Mouse (Mus musculus) embryo, embryonic 9.5 days (tissue): ENCODE measurements around the gene Tnfrsf14.
A peak's percentile ranks its signal among the peaks of the same experiment; 100 is the strongest.

Experiments used
- DNase-seq: peaks from one replicate; pipeline ENCODE4 v3.0.0-alpha.2; 2017; ENCODE audit errors: extremely low spot score

Tnfrsf14 gene

DNA sequence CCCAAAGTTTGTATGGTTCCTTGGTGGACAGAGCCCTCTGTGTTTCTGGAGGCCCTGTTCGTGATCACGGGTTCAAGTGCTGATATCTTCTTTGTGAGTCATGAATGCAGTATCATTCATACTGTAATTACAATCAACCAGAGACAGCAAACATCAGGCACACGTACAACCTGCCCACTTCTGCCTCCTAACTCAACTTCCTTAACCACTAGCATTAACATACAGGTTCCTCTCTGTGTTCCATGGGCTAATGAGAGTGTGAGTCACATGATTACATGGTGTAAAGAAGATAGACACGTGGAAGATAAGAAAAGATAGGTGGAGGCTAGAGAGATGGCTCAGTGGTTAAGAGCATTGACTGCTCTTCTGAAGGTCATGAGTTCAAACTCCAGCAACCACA, 11.7 kb downstream of the Tnfrsf14 start:
- no peak for DNase-seq

DNA sequence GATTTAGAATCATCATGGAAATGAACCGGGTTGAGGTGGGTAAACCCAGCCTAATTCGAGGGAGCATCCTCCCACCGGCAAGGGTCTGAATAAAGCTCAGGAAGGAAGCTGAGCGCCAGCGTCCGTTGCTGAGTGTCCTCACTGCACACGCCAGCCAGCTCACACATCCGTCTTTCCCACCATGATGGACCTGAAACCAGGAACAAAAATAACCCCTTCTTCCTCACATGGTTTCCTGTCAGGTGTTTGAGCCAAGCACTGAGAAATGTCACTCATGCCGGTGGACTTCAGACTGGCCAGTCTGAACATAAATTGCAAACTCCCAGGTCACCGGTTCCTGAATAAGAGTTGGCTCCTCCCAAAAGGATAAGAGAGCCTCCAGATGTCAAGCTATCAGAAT, 13.1 kb downstream of the Tnfrsf14 start:
- DNase-seq: no peak

DNA sequence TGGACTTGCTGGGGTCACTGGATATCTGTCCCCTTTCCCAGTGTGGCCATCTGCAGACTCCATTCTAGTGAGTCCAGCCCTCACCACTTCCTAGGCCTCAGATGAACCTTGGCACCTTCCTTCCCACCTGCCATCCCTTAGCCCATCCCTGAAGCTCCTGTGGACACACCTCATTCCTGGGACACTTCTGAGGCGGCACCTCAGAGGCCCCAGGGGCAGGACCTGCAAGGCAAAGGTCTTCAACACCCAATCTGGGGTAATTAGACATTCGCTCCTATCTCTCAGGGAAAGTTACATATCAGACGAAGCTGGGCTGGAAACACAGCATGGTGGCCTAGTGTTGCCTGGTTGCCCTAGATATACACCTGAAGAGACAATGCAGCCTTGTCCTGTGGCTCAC, 13.7 kb downstream of the Tnfrsf14 start:
- DNase-seq: no peak

DNA sequence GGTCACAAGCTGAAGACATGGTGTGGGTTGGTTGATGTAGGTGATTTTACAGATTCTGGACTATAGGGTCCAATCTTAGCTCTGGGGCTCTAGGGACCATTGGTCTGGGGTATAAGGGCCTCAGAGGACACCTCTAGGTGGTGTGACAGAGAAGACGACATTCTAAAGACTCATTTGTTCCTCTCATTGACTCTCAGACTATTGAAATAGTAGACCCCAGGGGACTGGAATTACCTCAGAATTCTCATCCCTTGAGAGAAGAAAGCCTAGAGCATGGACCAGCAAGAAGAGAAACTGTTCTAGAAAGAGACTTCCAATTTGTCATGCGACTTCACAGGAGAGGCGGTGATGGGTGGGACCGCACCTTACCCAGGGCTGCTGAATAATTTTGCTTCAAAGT, 14.1 kb downstream of the Tnfrsf14 start:
- DNase-seq: no peak

- no peak for DNase-seq
Measured at GRCm38 (mm10) chr4:154913845-154914244, 14.5 kb downstream of the Tnfrsf14 start.

- DNase-seq: no peak
Measured at GRCm38 (mm10) chr4:154911644-154912043, 16.7 kb downstream of the Tnfrsf14 start.

- no peak for DNase-seq
Measured at GRCm38 (mm10) chr4:154910606-154911522, 17.5 kb downstream of the Tnfrsf14 start.

DNA sequence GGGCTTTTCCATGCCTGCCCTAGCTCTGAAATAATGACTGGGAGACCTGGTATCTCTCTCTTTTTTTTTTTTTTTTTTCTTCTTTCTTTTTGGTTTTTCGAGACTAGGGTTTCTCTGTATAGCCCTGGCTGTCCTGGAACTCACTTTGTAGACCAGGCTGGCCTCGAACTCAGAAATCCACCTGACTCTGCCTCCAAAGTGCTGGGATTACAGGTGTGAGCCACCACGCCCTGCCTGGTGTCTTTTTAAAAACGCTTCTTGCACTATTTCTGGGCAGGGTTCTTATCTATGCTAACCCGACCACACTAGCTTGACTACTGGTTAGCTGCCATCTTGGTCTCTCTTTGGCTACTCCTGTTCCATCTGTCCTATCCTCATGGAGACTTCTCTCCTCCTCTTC, 19.9 kb downstream of the Tnfrsf14 start:
- no peak for DNase-seq

DNA sequence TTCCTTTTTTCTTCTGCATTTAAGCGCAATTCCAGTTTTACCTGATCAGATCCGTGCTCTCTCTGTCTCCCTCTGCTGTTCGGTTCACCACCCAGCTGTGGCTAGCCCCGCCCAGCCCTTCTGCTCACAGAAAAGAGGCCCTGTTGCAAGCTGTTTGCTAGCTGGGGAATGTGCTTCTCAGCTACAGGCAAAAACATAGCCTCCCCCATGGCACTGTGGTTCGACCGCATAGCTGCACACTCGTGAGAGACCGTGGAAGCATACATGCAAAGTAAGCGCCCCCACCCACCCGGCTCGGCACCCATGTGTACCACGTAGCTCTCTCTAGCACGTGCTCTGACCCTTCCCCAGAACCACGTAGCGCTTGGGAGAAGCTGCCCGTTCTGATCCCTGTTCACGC, 20.5 kb downstream of the Tnfrsf14 start:
- DNase-seq: peak; percentile 78

GRCm38 (mm10) chr4:154904185-154905071, 23.9 kb downstream of the Tnfrsf14 start:
- DNase-seq: peak; percentile 87

GRCm38 (mm10) chr4:154902371-154902770, 26.0 kb downstream of the Tnfrsf14 start:
- DNase-seq: no peak

DNA sequence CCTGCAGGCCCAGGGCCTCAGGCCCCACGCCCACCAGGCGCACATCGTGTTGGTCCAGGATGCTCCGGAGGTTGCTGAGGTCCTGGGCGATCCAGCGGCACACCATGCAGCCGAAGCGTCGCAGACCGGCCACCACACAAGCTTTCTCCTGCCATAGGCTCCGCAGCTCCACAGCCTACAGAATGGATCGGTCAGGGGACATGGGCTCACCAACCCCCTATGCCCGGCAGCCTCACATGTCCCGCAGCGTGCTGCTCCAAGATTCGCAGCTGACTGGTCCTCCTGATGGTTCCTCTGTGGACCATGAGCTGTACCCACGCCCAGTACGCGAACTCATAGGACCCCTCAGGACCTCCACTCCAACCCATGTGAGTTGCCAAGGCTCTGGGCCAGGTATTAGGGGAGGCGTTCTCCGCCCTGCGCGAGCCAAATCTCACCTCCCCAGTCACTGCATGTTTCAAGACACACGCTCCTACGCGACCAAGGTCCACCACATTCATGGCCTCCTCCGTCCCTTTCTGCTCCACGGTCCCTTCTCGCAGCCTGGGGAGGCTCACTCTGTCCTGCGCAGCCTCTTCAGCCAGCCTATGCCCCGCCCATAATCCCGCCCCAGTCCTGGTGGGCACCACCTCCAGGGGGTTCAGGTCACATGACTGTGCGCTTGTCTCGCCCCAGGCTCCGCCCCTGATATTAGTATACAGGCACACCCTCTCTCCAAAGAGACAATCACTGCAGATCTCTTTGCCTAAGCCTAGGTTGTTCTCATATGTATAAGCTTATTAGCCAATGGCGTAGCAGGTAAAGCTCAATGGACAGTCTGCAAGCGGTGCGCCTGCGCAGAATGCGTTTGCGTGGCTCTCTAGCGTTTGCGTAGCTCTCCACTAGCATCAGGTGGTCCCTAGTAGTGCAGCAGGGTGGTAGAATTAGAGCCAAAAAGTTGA, 29.6 kb downstream of the Tnfrsf14 start, which contains the start of gene Fam213b:
TSS of gene Fam213b (minus strand) at position 630 of the 941 bp plus-strand sequence.
- peak; percentile 92 for DNase-seq

DNA sequence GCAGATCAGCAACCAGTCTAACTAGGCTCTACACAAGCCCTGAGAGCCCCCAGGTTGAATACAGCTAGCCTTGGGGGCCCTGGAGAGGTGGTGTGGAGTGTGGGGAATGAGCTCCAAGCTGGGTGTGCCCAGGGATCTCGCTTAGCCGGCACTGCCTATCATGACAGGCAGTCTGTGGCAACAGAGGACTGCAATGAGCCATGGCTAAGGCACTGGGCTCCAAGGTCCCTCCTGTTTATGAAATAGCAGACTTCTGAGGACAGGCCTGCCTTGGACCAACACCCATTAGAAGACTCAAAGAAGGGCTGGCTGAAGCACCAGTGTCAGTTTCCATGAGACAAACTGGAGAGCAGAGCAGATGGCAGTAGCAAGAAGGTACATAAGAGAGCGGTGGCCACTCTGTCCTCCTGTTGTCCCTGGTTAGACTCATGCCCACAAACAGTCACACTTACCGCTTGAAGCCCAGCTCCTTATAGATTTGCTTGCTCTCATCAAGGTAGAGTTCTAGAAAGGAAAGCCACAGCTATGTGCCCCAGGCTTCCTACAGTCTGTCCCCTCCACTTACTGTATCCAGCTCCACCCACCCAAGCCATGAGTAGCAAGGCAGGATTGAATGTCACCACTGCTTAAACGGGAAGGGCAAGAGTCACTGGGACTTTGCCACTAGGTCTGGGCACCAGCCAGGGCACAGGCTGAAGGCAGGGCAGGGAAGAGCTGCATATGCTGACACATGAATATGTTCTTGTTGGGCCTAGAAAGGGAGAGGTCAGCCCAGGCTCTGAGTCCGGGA, 30.5 kb downstream of the Tnfrsf14 start:
- no peak for DNase-seq

GRCm38 (mm10) chr4:154895549-154895948, 32.8 kb downstream of the Tnfrsf14 start:
- DNase-seq: no peak

DNA sequence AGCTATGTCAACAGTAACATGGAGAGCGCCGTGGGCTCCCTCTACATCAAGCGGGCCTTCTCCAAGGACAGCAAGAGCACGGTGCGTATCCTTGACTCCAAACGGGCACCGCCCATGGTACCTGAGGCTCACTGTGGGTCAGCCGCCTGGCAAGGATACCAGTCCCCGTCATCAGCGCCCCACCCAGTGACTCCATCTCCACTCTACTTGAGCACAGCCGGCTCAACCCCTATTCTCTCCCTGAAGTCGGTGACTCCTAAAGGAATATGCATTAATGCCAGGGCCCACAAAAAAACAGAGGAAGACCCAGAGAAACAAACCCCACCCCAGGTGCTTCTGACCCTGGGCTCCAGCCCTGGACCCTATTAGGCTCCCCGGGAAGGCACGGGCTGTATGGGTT, 37.5 kb downstream of the Tnfrsf14 start:
- no peak for DNase-seq

GRCm38 (mm10) chr4:154887593-154888250, 40.6 kb downstream of the Tnfrsf14 start:
- DNase-seq: no peak

- DNase-seq: no peak
Measured at GRCm38 (mm10) chr4:154886876-154887592, 41.3 kb downstream of the Tnfrsf14 start.

DNA sequence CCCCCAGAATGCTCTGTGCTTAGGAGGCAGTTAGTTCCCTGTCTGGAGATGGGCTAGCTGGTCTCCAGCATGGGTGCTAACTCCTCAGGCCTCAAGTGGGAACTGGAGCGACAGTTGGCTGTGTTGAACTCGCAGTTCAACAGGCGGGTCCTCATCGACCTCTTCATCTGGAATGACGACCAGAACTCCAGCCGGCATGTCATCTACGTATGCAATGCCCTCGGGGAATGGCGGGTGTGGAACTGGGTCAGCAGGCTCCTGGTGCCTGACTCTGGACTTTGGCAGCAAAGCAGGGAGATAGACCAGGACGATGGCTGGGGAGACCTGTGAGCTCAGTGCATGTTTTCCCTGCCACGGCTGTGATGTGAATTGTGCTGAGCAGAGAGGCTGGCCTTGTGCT, 42.9 kb downstream of the Tnfrsf14 start:
- DNase-seq: no peak

GRCm38 (mm10) chr4:154882014-154882659, 46.2 kb downstream of the Tnfrsf14 start:
- DNase-seq: no peak
